Mouse (Mus musculus) MEL (cell line): ENCODE results near the gene S100a1. TPM values are rescaled to one million over a fixed set of nuclear protein-coding genes. Genes with fewer than 3 reads are reported as not detected.

Source experiments
- DNase-seq: peaks from one replicate; pipeline ENCODE4 v3.0.0; 2011; ENCODE audit warnings: low read depth, low spot score
- H3K27ac ChIP-seq: 2 replicates; pipeline ENCODE4 v1.5.1; 2012; ENCODE audit warnings: low read depth, mild to moderate bottlenecking, control low read depth, low read length, moderate library complexity; ENCODE audit not compliant: control insufficient read depth
- H3K27me3 ChIP-seq, 2 experiments: fragments of 150-350 bp in 1 of 2; sonication (generic) in 1 of 2; 2 replicates each; pipeline ENCODE4 v1.6.1; 2012; ENCODE audit warnings: low read length in 2 of 2, mild to moderate bottlenecking in 2 of 2, improper control_type of control experiment in 1 of 2, moderate library complexity in 1 of 2; ENCODE audit not compliant: insufficient read depth in 2 of 2, control insufficient read depth in 1 of 2
- H3K36me3 ChIP-seq, 2 experiments: 2 replicates each; pipeline ENCODE4 v1.6.1; 2012 to 2014; ENCODE audit warnings: low read length in 2 of 2, improper control_type of control experiment in 1 of 2, inconsistent platforms in 1 of 2, mild to moderate bottlenecking in 1 of 2; ENCODE audit not compliant: insufficient read depth in 2 of 2, control insufficient read depth in 1 of 2
- H3K4me1 ChIP-seq, 2 experiments: fragments of 150-350 bp in 1 of 2; sonication (generic) in 1 of 2; 2 replicates each; pipeline ENCODE4 v1.6.1; 2012; ENCODE audit warnings: low read length in 2 of 2, improper control_type of control experiment in 1 of 2, mild to moderate bottlenecking in 1 of 2; ENCODE audit not compliant: insufficient read depth in 2 of 2, control insufficient read depth in 1 of 2
- H3K4me3 ChIP-seq, 2 experiments: fragments of 150-350 bp in 1 of 2; sonication (generic) in 1 of 2; 2 replicates each; pipeline ENCODE4 v1.5.1; 2012; ENCODE audit warnings: low read depth in 2 of 2, low read length in 2 of 2, mild to moderate bottlenecking in 2 of 2, moderate library complexity in 2 of 2, control low read depth in 1 of 2, improper control_type of control experiment in 1 of 2; ENCODE audit not compliant: control insufficient read depth in 1 of 2, insufficient read depth in 1 of 2
- H3K79me2 ChIP-seq: 2 replicates; pipeline ENCODE4 v1.6.1; 2012; ENCODE audit warnings: mild to moderate bottlenecking, low read length, moderate library complexity; ENCODE audit not compliant: control insufficient read depth, poor library complexity, insufficient read depth
- H3K9ac ChIP-seq: 2 replicates; pipeline ENCODE4 v1.6.1; 2012; ENCODE audit warnings: low read depth, mild to moderate bottlenecking, control low read depth, low read length, moderate library complexity; ENCODE audit not compliant: control insufficient read depth, poor library complexity, severe bottlenecking
- H3K9me3 ChIP-seq: fragments of 150-350 bp; sonication (generic); replicated peaks from 2 replicates; pipeline ENCODE4 v1.6.1; 2012; ENCODE audit warnings: mild to moderate bottlenecking, low read length, improper control_type of control experiment, moderate library complexity; ENCODE audit not compliant: insufficient read depth
- CHD1 ChIP-seq: IDR thresholded peaks from 2 replicates; pipeline ENCODE4 v1.6.1; 2012; ENCODE audit warnings: low read depth, mild to moderate bottlenecking, inconsistent platforms, low read length, improper control_type of control experiment
- CTCF ChIP-seq, 3 experiments: IDR thresholded peaks in 2 of 3; conservative IDR thresholded peaks in 1 of 3; 2 replicates each; pipeline ENCODE4 v1.5.1; 2011 to 2012; ENCODE audit warnings: low read length in 3 of 3, low read depth in 2 of 3, mild to moderate bottlenecking in 2 of 3, improper control_type of control experiment in 1 of 3, inconsistent platforms in 1 of 3, mixed read lengths in 1 of 3, moderate library complexity in 1 of 3; ENCODE audit not compliant: control insufficient read depth in 1 of 3, insufficient read depth in 1 of 3, poor library complexity in 1 of 3, severe bottlenecking in 1 of 3
- E2F4 ChIP-seq: IDR thresholded peaks from 2 replicates; pipeline ENCODE4 v1.6.1; 2011; ENCODE audit warnings: low read depth, low read length, improper control_type of control experiment, borderline replicate concordance
- ELF1 ChIP-seq: IDR thresholded peaks from 2 replicates; pipeline ENCODE4 v1.6.1; 2014; ENCODE audit warnings: low read depth, mild to moderate bottlenecking, inconsistent platforms, low read length, improper control_type of control experiment, moderate library complexity
- EP300 ChIP-seq, 2 experiments: IDR thresholded peaks; 2 replicates each; pipeline ENCODE4 v1.6.1; 2011; ENCODE audit warnings: improper control_type of control experiment in 2 of 2, low read length in 2 of 2, low read depth in 1 of 2, mild to moderate bottlenecking in 1 of 2
- GATA1 ChIP-seq: IDR thresholded peaks from 2 replicates; pipeline ENCODE4 v1.6.1; 2011; ENCODE audit warnings: low read depth, low read length, improper control_type of control experiment
- HCFC1 ChIP-seq: IDR thresholded peaks from 2 replicates; pipeline ENCODE4 v1.6.1; 2012; ENCODE audit warnings: low read depth, mild to moderate bottlenecking, inconsistent platforms, low read length, improper control_type of control experiment, moderate library complexity
- JUND ChIP-seq: IDR thresholded peaks from 2 replicates; pipeline ENCODE4 v1.6.1; 2011; ENCODE audit warnings: low read depth, mild to moderate bottlenecking, improper control_type of control experiment, low read length
- MAFK ChIP-seq: IDR thresholded peaks from 2 replicates; pipeline ENCODE4 v1.6.1; 2011; ENCODE audit warnings: low read depth, mild to moderate bottlenecking, low read length, improper control_type of control experiment, borderline replicate concordance
- MAX ChIP-seq: IDR thresholded peaks from 2 replicates; pipeline ENCODE4 v1.6.1; 2011; ENCODE audit warnings: low read length, improper control_type of control experiment
- MEF2A ChIP-seq: IDR thresholded peaks from 2 replicates; pipeline ENCODE4 v1.6.1; 2014; ENCODE audit warnings: low read depth, mild to moderate bottlenecking, inconsistent platforms, low read length, improper control_type of control experiment; ENCODE audit not compliant: poor library complexity, insufficient replicate concordance, severe bottlenecking; ENCODE audit errors: extremely low read depth
- MXI1 ChIP-seq: IDR thresholded peaks from 2 replicates; pipeline ENCODE4 v1.6.1; 2011; ENCODE audit warnings: mild to moderate bottlenecking, low read depth, low read length, improper control_type of control experiment
- MYB ChIP-seq: IDR thresholded peaks from 2 replicates; pipeline ENCODE4 v1.6.1; 2011; ENCODE audit warnings: mild to moderate bottlenecking, low read depth, low read length, improper control_type of control experiment
- MYC ChIP-seq: IDR thresholded peaks from 2 replicates; pipeline ENCODE4 v1.6.1; 2011; ENCODE audit warnings: low read depth, mild to moderate bottlenecking, low read length, improper control_type of control experiment, moderate library complexity
- NELFE ChIP-seq: IDR thresholded peaks from 2 replicates; pipeline ENCODE4 v1.6.1; 2011; ENCODE audit warnings: low read depth, low read length, improper control_type of control experiment
- NRF1 ChIP-seq: IDR thresholded peaks from 2 replicates; pipeline ENCODE4 v1.6.1; 2014; ENCODE audit warnings: low read depth, mild to moderate bottlenecking, inconsistent platforms, low read length, improper control_type of control experiment, moderate library complexity; ENCODE audit not compliant: poor library complexity, insufficient read depth, severe bottlenecking
- POLR2A ChIP-seq, 2 experiments: IDR thresholded peaks; 2 replicates each; pipeline ENCODE4 v1.6.1; 2011 to 2012; ENCODE audit warnings: low read length in 2 of 2, mild to moderate bottlenecking in 2 of 2, control low read depth in 1 of 2, improper control_type of control experiment in 1 of 2, low read depth in 1 of 2, moderate library complexity in 1 of 2; ENCODE audit not compliant: control insufficient read depth in 1 of 2, insufficient read depth in 1 of 2, poor library complexity in 1 of 2
- POLR2AphosphoS2 ChIP-seq: IDR thresholded peaks from 2 replicates; pipeline ENCODE4 v1.6.1; 2011; ENCODE audit warnings: low read length, improper control_type of control experiment
- RCOR1 ChIP-seq: IDR thresholded peaks from 2 replicates; pipeline ENCODE4 v1.6.1; 2012; ENCODE audit warnings: low read depth, mild to moderate bottlenecking, inconsistent platforms, low read length, improper control_type of control experiment
- SIN3A ChIP-seq: IDR thresholded peaks from 2 replicates; pipeline ENCODE4 v1.6.1; 2012; ENCODE audit warnings: low read length, improper control_type of control experiment, inconsistent platforms
- SMC3 ChIP-seq: IDR thresholded peaks from 2 replicates; pipeline ENCODE4 v1.6.1; 2011; ENCODE audit warnings: low read depth, low read length, improper control_type of control experiment
- TBP ChIP-seq: IDR thresholded peaks from 2 replicates; pipeline ENCODE4 v1.8.0; 2011; ENCODE audit warnings: low read depth, low read length, improper control_type of control experiment
- TCF12 ChIP-seq: IDR thresholded peaks from 2 replicates; pipeline ENCODE4 v1.6.1; 2014; ENCODE audit warnings: low read depth, mild to moderate bottlenecking, inconsistent platforms, low read length, improper control_type of control experiment, moderate library complexity
- USF1 ChIP-seq: IDR thresholded peaks from 2 replicates; pipeline ENCODE4 v1.6.1; 2014; ENCODE audit warnings: low read depth, mild to moderate bottlenecking, inconsistent platforms, low read length, improper control_type of control experiment, moderate library complexity
- ZKSCAN1 ChIP-seq: IDR thresholded peaks from 2 replicates; pipeline ENCODE4 v1.6.1; 2012; ENCODE audit warnings: low read depth, mild to moderate bottlenecking, inconsistent platforms, low read length, improper control_type of control experiment, moderate library complexity
- polyA plus RNA-seq, 2 experiments: library from polyadenylated mRNA; stranded (reverse) in 1 of 2; unstranded in 1 of 2; fragments of >175 nt in 1 of 2; fragments of >200 nt in 1 of 2; gene quantifications; 2 replicates each; pipeline versions ENCODE4 v1.2.1 to v1.2.4; 2012; ENCODE audit warnings: low replicate concordance in 2 of 2, low read depth in 1 of 2; ENCODE audit not compliant: insufficient read length in 2 of 2, insufficient read depth in 1 of 2, missing spikeins in 1 of 2
- total RNA-seq: library from RNA; depleted of rRNA; stranded (reverse); fragments of 300-350 nt; gene quantifications from 2 replicates; pipeline ENCODE4 v1.2.3, GENCODE M21; 2012

S100a1 gene
- total and polyA plus RNA-seq, 3 experiments = 14.4 to 22.2 TPM; not detected in 1

DNA sequence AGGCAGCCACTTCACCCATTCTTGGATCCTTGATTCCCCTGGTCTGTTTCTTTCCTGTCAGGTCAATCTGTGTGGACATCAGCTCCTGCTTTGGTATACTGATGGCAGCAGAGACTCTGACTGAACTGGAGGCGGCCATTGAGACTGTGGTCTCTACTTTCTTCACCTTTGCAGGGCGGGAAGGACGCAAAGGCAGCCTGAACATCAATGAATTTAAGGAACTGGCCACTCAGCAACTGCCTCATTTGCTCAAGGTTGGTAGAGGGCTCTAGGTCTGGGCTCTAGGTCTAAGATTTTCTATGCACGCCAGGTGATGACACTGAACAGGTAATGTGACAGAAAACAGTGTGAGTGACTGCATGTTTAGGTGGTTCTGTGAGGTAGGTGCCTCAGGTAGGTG lies 1.6 kb upstream of the S100a1 start:
- Histone ChIP-seq H3K4me3 (no peak overlapping the region), H3K9me3 (no peaks in the 10 kb centered on the region), H3K79me2 (no peaks in the 10 kb centered on the region; the same call in 1 of the 2 replicates), H3K36me3 (peaks cover 0 to 6% of the 10 kb centered on the region in 2 experiments; a peak in 2 of 4 replicates), H3K9ac (no peak overlapping the region), H3K4me1 (peaks cover 0 to 16% of the 10 kb centered on the region in 2 experiments; a peak in 3 of 4 replicates), H3K27ac (no peak overlapping the region), H3K27me3 (no peaks in the 10 kb centered on the region)
- TF ChIP-seq CHD1 (no peak), USF1 (no peak), TBP (no peak), GATA1 (no peak), NELFE (no peak), E2F4 (no peak), MAX (no peak), EP300 (IDR thresholded peaks at IDR 0.05; ENCODE audit: low read depth in 1 of 2, low read length in 2 of 2) (no peak), TCF12 (no peak)
- DNase-seq = no peak

DNA sequence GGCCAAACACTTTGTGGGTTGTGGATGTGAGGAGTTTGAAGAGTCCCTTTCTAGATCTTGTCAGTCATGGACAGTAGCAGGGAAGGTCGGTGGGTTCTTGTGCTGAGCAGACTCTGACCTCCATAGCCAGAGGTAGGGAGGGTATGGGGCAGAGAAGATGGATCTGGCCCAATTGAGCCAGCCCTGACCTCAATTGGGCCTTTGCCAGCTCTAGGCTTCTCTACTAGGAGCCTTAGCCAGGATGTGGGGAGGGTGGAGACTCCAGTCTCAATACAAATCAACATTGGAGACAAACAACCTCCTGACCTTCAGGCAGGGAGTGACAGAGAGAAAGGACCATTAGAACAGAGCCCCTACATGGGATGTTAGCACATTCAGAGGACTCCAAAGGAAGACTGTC lies 1.1 kb upstream of the S100a1 start:
- Histone ChIP-seq H3K9ac (peak overlapping the region; percentile 64), H3K36me3 (peaks cover 0 to 6% of the 10 kb centered on the region in 2 experiments; a peak in 2 of 4 replicates), H3K4me3 (peak overlapping the region; percentile 64 to 84), H3K9me3 (no peaks in the 10 kb centered on the region), H3K79me2 (no peaks in the 10 kb centered on the region; the same call in 1 of the 2 replicates), H3K4me1 (peaks cover 0 to 17% of the 10 kb centered on the region in 2 experiments; a peak in 3 of 4 replicates), H3K27me3 (no peaks in the 10 kb centered on the region), H3K27ac (no peak overlapping the region)
- peak; percentile 3; the same call in 1 of the 2 replicates for TF ChIP-seq ELF1
- TF ChIP-seq JUND = no peak
- no peak for DNase-seq

GRCm38 (mm10) chr3:90514691-90515090 lies 499 bp upstream of the S100a1 start:
- H3K9ac ChIP-seq = peak overlapping the region; percentile 70
- H3K4me3 ChIP-seq = peak overlapping the region; percentile 64 to 84
- H3K36me3 ChIP-seq = peaks cover 0 to 6% of the 10 kb centered on the region in 2 experiments; a peak in 2 of 4 replicates
- no peak overlapping the region; the same call in 1 of the 2 replicates for H3K27ac ChIP-seq
- no peaks in the 10 kb centered on the region; the same call in 1 of the 2 replicates for H3K79me2 ChIP-seq
- peaks cover 0 to 17% of the 10 kb centered on the region in 2 experiments; a peak in 3 of 4 replicates for H3K4me1 ChIP-seq
- H3K9me3 ChIP-seq = no peaks in the 10 kb centered on the region
- DNase-seq = peak; percentile 86
- H3K27me3 ChIP-seq = no peaks in the 10 kb centered on the region
- no peak for TF ChIP-seq RCOR1
- peak; percentile 99 for TF ChIP-seq MXI1
- TF ChIP-seq MYC = peak; percentile 86
- no peak for TF ChIP-seq E2F4
- TF ChIP-seq MYB = no peak; the same call in 1 of the 2 replicates
- no peak for TF ChIP-seq MAFK
- TF ChIP-seq SIN3A = peak; percentile 95
- TF ChIP-seq CTCF (IDR thresholded peaks at IDR 0.05 in 2 of 3, conservative IDR thresholded peaks at IDR 0.05 in 1 of 3; ENCODE audit: control insufficient read depth in 1 of 3, insufficient read depth in 1 of 3, low read depth in 2 of 3, low read length in 3 of 3, poor library complexity in 1 of 3, severe bottlenecking in 1 of 3) = 0 out of 6 replicates have a peak, but pooled peaks of 1 of the 3 experiments have one; percentile 0
- TF ChIP-seq POLR2A (IDR thresholded peaks at IDR 0.05; ENCODE audit: control insufficient read depth in 1 of 2, insufficient read depth in 1 of 2, low read depth in 1 of 2, low read length in 2 of 2, poor library complexity in 1 of 2) = peak; percentile 54 to 83; a peak in 3 of 4 replicates
- peak; percentile 76 for TF ChIP-seq TBP
- no peak; the same call in 1 of the 2 replicates for TF ChIP-seq HCFC1
- TF ChIP-seq MEF2A = no peak
- TF ChIP-seq NRF1 = no peak
- peak; percentile 64 for TF ChIP-seq TCF12
- TF ChIP-seq ZKSCAN1 = no peak
- TF ChIP-seq SMC3 = no peak
- TF ChIP-seq CHD1 = no peak
- peak; percentile 90 for TF ChIP-seq POLR2AphosphoS2
